Mouse (Mus musculus) cerebellum, adult 9-10 months (tissue): ENCODE results near the gene Gm10220.
"Not testable (repeated sequence)": the region's sequence is repeated elsewhere in the genome, so short reads cannot be mapped to it uniquely, and the experiment has no call there.

Source experiments
- DNase-seq: peaks from one replicate; pipeline ENCODE4 v3.0.0; 2022

Gm10220 gene

GRCm38 (mm10) chr5:26121321-26121720 is at the start of gene Gm10220:
Gene Gm10220, minus strand, starts transcription at chr5:26121421.
- DNase-seq, result not testable (repeated sequence)

- DNase-seq, result no peak
Observed at GRCm38 (mm10) chr5:26169855-26170254, 48.6 kb upstream of the Gm10220 start.

GRCm38 (mm10) chr5:26165791-26166165 is 44.6 kb upstream of the Gm10220 start:
- no peak for DNase-seq

GRCm38 (mm10) chr5:26165036-26165790 is 44.0 kb upstream of the Gm10220 start:
- DNase-seq, result no peak

GRCm38 (mm10) chr5:26157396-26158170 is 36.4 kb upstream of the Gm10220 start:
- no peak for DNase-seq

- DNase-seq, result no peak
Observed at GRCm38 (mm10) chr5:26142891-26143290, 21.7 kb upstream of the Gm10220 start.

- not testable (repeated sequence) for DNase-seq
Observed at GRCm38 (mm10) chr5:26105262-26105661, 16.0 kb downstream of the Gm10220 start, which contains the start of gene 5031410I06Rik. Gene 5031410I06Rik, minus strand, starts transcription at chr5:26105362.

GRCm38 (mm10) chr5:26089191-26089590 is 32.0 kb downstream of the Gm10220 start, which contains the start of gene Gm10471:
Gene Gm10471, minus strand, starts transcription at chr5:26089291.
- DNase-seq, result not testable (repeated sequence)

GRCm38 (mm10) chr5:26079023-26079422 is 42.2 kb downstream of the Gm10220 start:
- not testable (repeated sequence) for DNase-seq

- no peak for DNase-seq
Observed at GRCm38 (mm10) chr5:26070716-26071115, 50.5 kb downstream of the Gm10220 start.
